ENCODE assay signal across 8 mouse cellular contexts in the genomic region with DNA sequence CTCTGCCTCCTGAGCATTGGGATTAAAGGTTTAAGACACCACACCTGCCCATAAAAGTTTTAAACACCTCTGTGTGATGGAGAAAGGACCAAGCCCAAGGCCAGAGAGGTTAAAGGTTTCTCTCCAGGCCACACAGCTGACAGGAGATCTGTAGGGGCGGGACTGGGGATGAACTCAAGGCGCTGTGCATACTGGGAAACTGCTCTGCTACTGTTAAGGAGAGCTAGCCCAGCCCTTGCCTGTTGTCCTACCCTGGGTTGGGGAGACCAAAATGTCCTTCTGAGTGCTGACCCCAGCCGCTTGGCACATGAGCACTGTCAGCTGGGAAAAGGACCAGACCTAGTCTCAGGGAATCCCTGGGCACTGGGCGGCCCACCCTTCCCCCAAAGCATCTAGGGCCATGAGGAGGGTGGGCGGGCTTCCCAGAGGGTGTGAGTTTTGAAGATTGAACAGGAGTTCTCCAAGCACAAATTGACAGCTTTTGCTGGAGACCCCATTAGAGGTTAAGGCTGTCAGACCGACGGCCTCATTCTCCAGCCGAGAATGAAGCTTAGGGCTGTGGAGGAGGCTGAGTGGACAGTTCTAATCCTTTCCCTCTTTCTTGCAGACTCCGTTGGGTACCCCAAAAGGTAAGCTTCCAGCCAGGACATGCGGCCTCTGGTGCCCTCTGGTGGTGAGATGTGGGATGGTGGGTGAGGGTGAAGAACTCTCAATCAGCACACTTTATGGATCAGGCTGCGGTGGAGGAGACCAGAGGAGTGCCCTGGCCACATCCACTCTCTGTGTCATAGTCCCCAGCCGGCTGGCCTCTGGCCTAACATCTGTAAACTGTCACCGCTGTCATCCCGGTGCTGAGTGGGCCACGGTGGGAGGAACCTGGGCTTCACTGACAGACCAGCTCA. TPM values are rescaled to one million over a fixed set of nuclear protein-coding genes. Genes with fewer than 3 reads are reported as not detected.
DNase-seq lines count a peak whose midpoint lies in the region; ATAC-seq lines count a peak whose summit lies in the region.

No protein-coding gene starts in this region.

- peaks cover 85% of the 10 kb centered on the region for H3K36me3 ChIP-seq in hindbrain, embryonic 14.5 days (replicated peaks; ENCODE audit: control insufficient read depth, insufficient read depth)

- peak; percentile 91 for DNase-seq in NIH3T3 (ENCODE audit: low read depth)
- DNase-seq in cerebellum, adult 9-11 months: peak; percentile 82
- peak; percentile 72 to 87 for DNase-seq in frontal cortex, postnatal 14 days (ENCODE audit: low spot score in 2 of 2)
- peak; percentile 92 for DNase-seq in hindbrain, embryonic 14.5 days (ENCODE audit: low spot score)
- peak; percentile 83 to 89 for DNase-seq in layer of hippocampus, postnatal 36 days
- DNase-seq in lung, postnatal 25 days (ENCODE audit: low spot score): peak; percentile 83
- peak; percentile 75 for DNase-seq in retina, postnatal 7 days (ENCODE audit: low read depth, low spot score)
- peak; percentile 71 to 84 for DNase-seq in urinary bladder, adult 18-20 months (ENCODE audit: low spot score in 2 of 2)

- H3K4me1 ChIP-seq in hindbrain, embryonic 14.5 days (replicated peaks; ENCODE audit: control insufficient read depth, insufficient read depth, low read length): peaks cover 7% of the 10 kb centered on the region

- no peaks in the 10 kb centered on the region for H3K9me3 ChIP-seq in hindbrain, embryonic 14.5 days (ENCODE audit: control insufficient read depth, low read length)

- H3K4me3 ChIP-seq in hindbrain, embryonic 14.5 days (replicated peaks; ENCODE audit: low read length): no peak overlapping the region

- no peaks in the 10 kb centered on the region for H3K27me3 ChIP-seq in hindbrain, embryonic 14.5 days (ENCODE audit: control insufficient read depth, insufficient read depth, low read length)

- no peak overlapping the region for H3K9ac ChIP-seq in hindbrain, embryonic 14.5 days

- H3K27ac ChIP-seq in hindbrain, embryonic 14.5 days: no peak overlapping the region

- H3K4me2 ChIP-seq in hindbrain, embryonic 14.5 days (replicated peaks): no peak overlapping the region

- peak; percentile 46; the same call in 1 of the 2 replicates for ATAC-seq in hindbrain, embryonic 14.5 days (ENCODE audit: low FRiP score)

- 34% methylated on average over 15 of the region's 15 CpGs for WGBS in hindbrain, embryonic 14.5 days

RNA-seq across cellular contexts. Expression of a gene that starts 8.8 kb away (rescaled TPM):
- polyA plus RNA-seq in hindbrain, embryonic 14.5 days (2014; fragmentation: Nextera tagmentation; extraction: Ambion mirVana): 0.08 and 0.74 TPM in 2 replicates
- 1 to 10 TPM in 1 of 2 experiments, under 1 TPM in 1; 0.82 to 1.4 TPM for total RNA-seq in layer of hippocampus, postnatal 36 days (2021)

RNA-seq across cellular contexts. Expression of a gene that starts 18.6 kb away (rescaled TPM):
- 240 and 247 TPM in 2 replicates for polyA plus RNA-seq in hindbrain, embryonic 14.5 days (2014; fragmentation: Nextera tagmentation; extraction: Ambion mirVana)
- 100 to 1,000 TPM; 262 to 290 TPM for total RNA-seq in layer of hippocampus, postnatal 36 days (2021)

RNA-seq across cellular contexts. Expression of a gene that starts 21.2 kb away (rescaled TPM):
- 0.08 and 0.29 TPM in 2 replicates for polyA plus RNA-seq in hindbrain, embryonic 14.5 days (2014; fragmentation: Nextera tagmentation; extraction: Ambion mirVana)
- total RNA-seq in layer of hippocampus, postnatal 36 days (2021): under 1 TPM; 0.47 to 0.73 TPM

RNA-seq across cellular contexts. Expression of a gene that starts 34.9 kb away (rescaled TPM):
- polyA plus RNA-seq in hindbrain, embryonic 14.5 days (2014; fragmentation: Nextera tagmentation; extraction: Ambion mirVana): 1.6 and 2.2 TPM in 2 replicates
- 1 to 10 TPM; 1.3 to 1.8 TPM for total RNA-seq in layer of hippocampus, postnatal 36 days (2021)

RNA-seq across cellular contexts. Expression of a gene that starts 42.2 kb away (rescaled TPM):
- polyA plus RNA-seq in hindbrain, embryonic 14.5 days (2014; fragmentation: Nextera tagmentation; extraction: Ambion mirVana): 59.5 and 62.6 TPM in 2 replicates
- 10 to 100 TPM; 43.1 to 52.6 TPM for total RNA-seq in layer of hippocampus, postnatal 36 days (2021)
